Mouse (Mus musculus) heart, postnatal 0 days (tissue): ENCODE measurements at regions not wholly inside any gene's neighbourhood (a gene's known extent, or its start where the extent isn't known, plus 50 kb on each side); places are given as distances from the start of the nearest gene placed in this dataset.

Experiments
- ATAC-seq: fragments of 200-750 bp; cut with Nextera tagmentation; 2 replicates; pipeline ENCODE4 v1.8.0; 2017; ENCODE audit warnings: low read depth, moderate number of reproducible peaks, moderate library complexity; ENCODE audit not compliant: insufficient read depth
- DNase-seq: peaks from one replicate; pipeline ENCODE4 v3.0.0-alpha.2; 2016; ENCODE audit warnings: low spot score
- H3K27ac ChIP-seq: fragments of 300-500 bp; sonication (generic); 2 replicates; pipeline ENCODE4 v1.5.1; 2014; ENCODE audit warnings: low read depth, mild to moderate bottlenecking
- H3K27me3 ChIP-seq: fragments of 300-500 bp; sonication (generic); 2 replicates; pipeline ENCODE4 v1.6.1; 2014; ENCODE audit warnings: low read length, mixed read lengths; ENCODE audit not compliant: control insufficient read depth, insufficient read depth
- H3K36me3 ChIP-seq: fragments of 300-500 bp; sonication (generic); replicated peaks from 2 replicates; pipeline ENCODE4 v1.6.1; 2014; ENCODE audit warnings: low read length, mixed read lengths; ENCODE audit not compliant: control insufficient read depth, insufficient read depth
- H3K4me1 ChIP-seq: fragments of 300-500 bp; sonication (generic); 2 replicates; pipeline ENCODE4 v1.6.1; 2014; ENCODE audit warnings: antibody characterized with exemption; ENCODE audit not compliant: control insufficient read depth, insufficient read depth
- H3K4me2 ChIP-seq: fragments of 300-500 bp; sonication (generic); 2 replicates; pipeline ENCODE4 v1.6.1; 2014; ENCODE audit warnings: low read depth, mild to moderate bottlenecking, low read length, moderate library complexity
- H3K4me3 ChIP-seq: fragments of 300-500 bp; sonication (generic); 2 replicates; pipeline ENCODE4 v1.5.1; 2014; ENCODE audit warnings: low read depth, low read length
- H3K9ac ChIP-seq: fragments of 300-500 bp; sonication (generic); replicated peaks from 2 replicates; pipeline ENCODE4 v1.6.1; 2014; ENCODE audit warnings: low read depth, low read length, mixed read lengths
- H3K9me3 ChIP-seq: fragments of 300-500 bp; sonication (generic); replicated peaks from 2 replicates; pipeline ENCODE4 v1.6.1; 2016; ENCODE audit warnings: low read length; ENCODE audit not compliant: control insufficient read depth
- CTCF ChIP-seq: IDR thresholded peaks from 2 replicates; pipeline ENCODE4 v1.5.1; 2016; ENCODE audit warnings: antibody characterized with exemption, control low read depth, low read depth
- EP300 ChIP-seq: IDR thresholded peaks from 2 replicates; pipeline ENCODE4 v1.6.1; 2016; ENCODE audit warnings: antibody characterized with exemption, low read depth
- WGBS: fragments of 180-500 bp; shearing (Covaris S2); extraction: QIAGEN DNeasy Blood & Tissue Kit; methylation state at CpG from one replicate; pipeline ENCODE4 v1.1.7; 2014; 5-methylcytosine and 5-hydroxymethylcytosine counted together

GRCm38 (mm10) chr10:84163752-84164151 is 276.6 kb downstream of the Nuak1 start:
- 61% methylated on average over 4 of the region's 4 CpGs for WGBS
- Histone ChIP-seq H3K4me2 (no peak overlapping the region), H3K4me1 (no peaks in the 10 kb centered on the region), H3K9me3 (no peaks in the 10 kb centered on the region), H3K36me3 (no peaks in the 10 kb centered on the region), H3K27me3 (no peaks in the 10 kb centered on the region), H3K4me3 (no peak overlapping the region), H3K27ac (no peak overlapping the region), H3K9ac (no peak overlapping the region)
- ATAC-seq (no peak), DNase-seq (no peak)
- TF ChIP-seq EP300 (no peak), CTCF (no peak)

GRCm38 (mm10) chr10:84165832-84166567 is 274.4 kb downstream of the Nuak1 start:
- no peaks in the 10 kb centered on the region for H3K9me3 ChIP-seq

DNA sequence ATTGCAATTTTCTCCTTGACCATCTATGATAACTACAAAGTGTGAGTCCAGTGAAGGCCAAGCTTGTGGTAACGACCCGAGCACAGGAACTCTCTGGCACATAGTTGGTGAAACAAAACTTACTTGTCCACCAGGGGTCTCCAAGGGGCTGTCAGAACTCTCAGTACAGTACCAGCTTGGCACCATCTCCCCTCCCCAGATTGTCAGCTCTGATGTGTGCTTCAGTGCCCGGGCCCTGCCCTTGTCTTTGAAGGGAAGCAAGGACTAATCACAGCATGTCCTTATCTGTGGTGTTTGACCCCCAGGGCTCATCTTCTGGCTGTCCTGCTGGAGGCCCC is 273.9 kb downstream of the Nuak1 start:
- ATAC-seq (peak; percentile 60; the same call in 1 of the 2 replicates), DNase-seq (peak; percentile 59)
- Histone ChIP-seq H3K9ac (no peak overlapping the region), H3K4me1 (no peaks in the 10 kb centered on the region), H3K27me3 (no peaks in the 10 kb centered on the region), H3K9me3 (no peaks in the 10 kb centered on the region), H3K4me3 (no peak overlapping the region), H3K27ac (no peak overlapping the region), H3K36me3 (no peaks in the 10 kb centered on the region), H3K4me2 (no peak overlapping the region)
- WGBS = 25% methylated on average over 3 of the region's 3 CpGs
- TF ChIP-seq EP300 (no peak), CTCF (peak; percentile 49)

More at GRCm38 (mm10) chr10:84165832-84166567, 274.4 kb downstream of the Nuak1 start:
- no peak overlapping the region for H3K4me3 ChIP-seq
- no peak overlapping the region for H3K27ac ChIP-seq
- DNase-seq (no peak), ATAC-seq (no peak)
- no peaks in the 10 kb centered on the region for H3K4me1 ChIP-seq
- no peak overlapping the region for H3K9ac ChIP-seq
- WGBS = 74% methylated on average over 10 of the region's 10 CpGs
- H3K4me2 ChIP-seq = no peak overlapping the region
- no peaks in the 10 kb centered on the region for H3K36me3 ChIP-seq
- TF ChIP-seq EP300 (no peak), CTCF (no peak)
- no peaks in the 10 kb centered on the region for H3K27me3 ChIP-seq

DNA sequence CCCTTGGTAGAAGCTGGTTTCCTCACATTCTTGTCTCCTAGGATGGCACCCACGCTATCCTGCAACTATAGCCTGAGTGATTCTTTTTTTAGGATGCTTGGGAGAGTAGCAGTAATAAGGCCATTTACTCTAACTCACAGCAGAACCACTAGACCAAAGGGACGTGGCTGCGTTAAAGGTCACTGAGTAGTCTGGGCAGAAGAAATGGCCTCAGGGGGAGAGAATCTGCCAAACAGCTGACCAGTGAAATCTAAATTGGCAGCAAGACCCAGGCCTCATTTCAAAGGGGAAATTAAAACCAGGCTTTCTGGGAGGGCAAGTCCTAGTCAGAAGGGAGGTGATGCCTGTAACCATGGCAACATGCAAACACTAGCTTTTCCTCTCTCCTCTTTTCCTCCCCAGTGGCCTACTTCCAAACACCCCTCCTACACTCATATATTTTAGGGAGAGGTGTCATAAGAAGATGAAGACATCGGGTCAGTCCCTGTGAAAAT is 267.5 kb downstream of the Nuak1 start:
- Histone ChIP-seq H3K9ac (no peak overlapping the region), H3K27ac (no peak overlapping the region), H3K9me3 (no peaks in the 10 kb centered on the region), H3K4me1 (no peaks in the 10 kb centered on the region), H3K36me3 (no peaks in the 10 kb centered on the region), H3K27me3 (no peaks in the 10 kb centered on the region), H3K4me2 (no peak overlapping the region), H3K4me3 (no peak overlapping the region)
- DNase-seq = peak; percentile 29
- WGBS = 63% methylated on average over 4 of the region's 4 CpGs
- no peak for TF ChIP-seq CTCF
- no peak for TF ChIP-seq EP300
- ATAC-seq = no peak; the same call in 1 of the 2 replicates

GRCm38 (mm10) chr10:84183239-84183638 is 257.2 kb downstream of the Nuak1 start:
- no peak overlapping the region for H3K4me3 ChIP-seq
- DNase-seq (no peak), ATAC-seq (no peak)
- H3K9ac ChIP-seq = no peak overlapping the region
- no peaks in the 10 kb centered on the region for H3K36me3 ChIP-seq
- H3K9me3 ChIP-seq = no peaks in the 10 kb centered on the region
- no peak overlapping the region for H3K4me2 ChIP-seq
- 73% methylated on average over 2 of the region's 2 CpGs for WGBS
- H3K27me3 ChIP-seq = no peaks in the 10 kb centered on the region
- no peak overlapping the region for H3K27ac ChIP-seq
- TF ChIP-seq EP300 = no peak
- no peak for TF ChIP-seq CTCF
- H3K4me1 ChIP-seq = no peaks in the 10 kb centered on the region

GRCm38 (mm10) chr10:84186466-84186865 is 253.9 kb downstream of the Nuak1 start:
- Histone ChIP-seq H3K27ac (no peak overlapping the region), H3K4me2 (no peak overlapping the region), H3K9me3 (no peaks in the 10 kb centered on the region), H3K27me3 (no peaks in the 10 kb centered on the region), H3K9ac (no peak overlapping the region), H3K4me1 (no peaks in the 10 kb centered on the region), H3K4me3 (no peak overlapping the region), H3K36me3 (no peaks in the 10 kb centered on the region)
- TF ChIP-seq CTCF (no peak), EP300 (no peak)
- ATAC-seq = no peak
- DNase-seq = no peak
- WGBS = 89% methylated on average over 2 of the region's 2 CpGs
